Mouse (Mus musculus): Measurements from ENCODE around the gene Ddi2. TPM values are rescaled to one million over a fixed set of nuclear protein-coding genes. Genes with fewer than 3 reads are reported as not detected.

The Ddi2 gene
- polyA plus RNA-seq, 1 experiment from 2014 or later: 24.4 TPM

DNA sequence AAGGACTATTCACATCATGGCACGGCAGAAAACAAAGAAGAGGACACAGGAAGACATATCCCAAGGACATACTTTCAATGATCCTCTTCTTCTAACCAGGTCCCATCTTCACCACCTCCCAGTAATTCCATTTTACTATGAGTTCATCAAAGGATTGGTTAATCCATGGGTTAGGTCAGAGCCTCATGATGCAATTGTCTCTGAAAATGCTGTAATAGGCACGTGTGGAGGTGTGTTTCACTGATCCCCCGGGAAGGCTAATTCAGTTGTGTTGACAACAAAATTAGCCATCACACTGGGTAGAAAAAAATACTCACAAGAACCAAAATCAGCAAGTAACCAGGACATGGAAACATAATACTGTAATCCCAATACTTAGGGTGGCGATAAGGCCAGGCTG is 5.6 kb downstream of the Ddi2 start:
- 85% methylated on average over 4 of the region's 4 CpGs for WGBS
- Histone ChIP-seq H3K4me3 (replicated peaks) (no peak overlapping the region), H3K27ac (no peak overlapping the region), H3K36me3 (peaks cover 5% of the 10 kb centered on the region; the same call in 1 of the 2 replicates), H3K9ac (no peak overlapping the region), H3K4me1 (replicated peaks) (peaks cover 35% of the 10 kb centered on the region), H3K27me3 (replicated peaks) (no peaks in the 10 kb centered on the region), H3K9me3 (no peaks in the 10 kb centered on the region), H3K4me2 (replicated peaks) (no peak overlapping the region)
- ATAC-seq: no peak

DNA sequence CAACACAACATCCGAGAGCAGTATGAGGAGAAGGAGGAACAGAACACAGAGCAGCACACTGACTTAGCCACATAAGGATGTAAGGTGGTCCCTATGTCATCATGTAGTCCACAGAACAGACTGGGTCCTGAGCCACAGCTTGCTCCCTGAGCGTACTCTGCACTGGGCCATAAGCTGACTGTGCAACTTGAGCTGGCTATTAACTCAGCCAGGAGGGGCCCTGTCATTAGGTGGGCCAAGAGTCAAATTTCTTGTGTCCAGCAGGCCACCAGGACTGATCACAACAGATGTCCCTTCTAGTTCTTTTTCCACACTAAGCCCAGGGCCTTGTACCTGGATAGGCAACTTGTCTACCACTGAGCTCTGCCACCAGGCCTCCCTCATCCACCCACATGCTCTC is 8.2 kb downstream of the Ddi2 start:
- 0 out of 2 replicates have a peak, but pooled peaks have one; percentile 39 for ATAC-seq
- no peak overlapping the region for H3K9ac ChIP-seq

DNA sequence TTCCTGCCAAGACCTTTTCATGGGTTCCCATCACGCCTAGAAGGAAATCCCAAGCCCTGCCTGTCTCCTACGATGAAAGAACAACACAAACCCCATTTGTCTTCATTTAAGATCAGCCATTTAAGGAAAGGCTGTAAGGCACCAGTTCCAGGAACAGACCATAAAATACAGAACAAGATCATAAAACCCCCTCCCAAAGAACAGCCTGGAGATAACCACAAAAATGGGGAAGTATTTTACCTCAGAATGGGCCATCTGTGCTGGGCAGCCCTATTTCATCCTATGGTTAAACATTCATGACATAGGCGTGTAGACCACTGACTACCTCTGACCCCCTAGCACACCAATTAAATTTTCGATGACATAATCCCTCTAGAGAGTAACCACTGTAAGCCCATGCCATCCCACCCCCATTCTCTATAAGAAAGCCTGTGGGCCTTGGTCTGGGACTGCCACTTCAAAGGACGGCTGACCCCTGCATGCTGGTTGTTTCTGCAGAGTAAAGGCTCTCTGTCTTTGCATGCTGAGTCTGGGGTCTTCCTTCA is 9.5 kb downstream of the Ddi2 start:
- H3K27me3 ChIP-seq (replicated peaks): no peaks in the 10 kb centered on the region
- H3K9ac ChIP-seq: no peak overlapping the region
- no peak overlapping the region for H3K27ac ChIP-seq
- peaks cover 15% of the 10 kb centered on the region for H3K4me1 ChIP-seq (replicated peaks)
- peaks cover 21% of the 10 kb centered on the region for H3K36me3 ChIP-seq
- no peaks in the 10 kb centered on the region for H3K9me3 ChIP-seq
- H3K4me3 ChIP-seq (replicated peaks): no peak overlapping the region
- no peak; the same call in 1 of the 2 replicates for ATAC-seq
- 43% methylated on average over 5 of the region's 5 CpGs for WGBS
- no peak overlapping the region for H3K4me2 ChIP-seq (replicated peaks)

More for the DNA sequence above, 8.2 kb downstream of the Ddi2 start:
- Histone ChIP-seq H3K4me2 (replicated peaks) (no peak overlapping the region), H3K9me3 (no peaks in the 10 kb centered on the region), H3K4me1 (replicated peaks) (peaks cover 20% of the 10 kb centered on the region), H3K27me3 (replicated peaks) (no peaks in the 10 kb centered on the region), H3K27ac (no peak overlapping the region), H3K36me3 (peaks cover 14% of the 10 kb centered on the region; the same call in 1 of the 2 replicates), H3K4me3 (replicated peaks) (no peak overlapping the region)
- WGBS: 50% methylated on average over 2 of the region's 2 CpGs

DNA sequence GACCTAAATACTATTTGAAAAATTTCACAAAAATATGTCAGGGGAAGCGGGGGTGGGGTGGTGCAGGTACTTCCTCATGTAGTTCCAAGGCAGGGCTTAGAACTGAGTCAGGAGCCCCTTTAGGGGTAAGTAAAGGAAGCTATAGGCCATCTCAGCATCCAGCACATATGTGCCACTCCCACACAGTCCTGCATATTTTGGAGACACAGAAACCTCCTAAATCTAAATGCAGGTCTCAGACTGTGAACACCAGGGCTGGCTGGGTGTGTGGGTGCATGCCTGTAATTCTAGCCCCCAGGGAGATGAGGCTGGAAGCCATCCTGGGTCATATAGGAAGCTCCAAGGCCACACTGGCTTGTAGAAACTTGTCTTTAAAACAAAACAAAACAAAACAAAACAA is 12.0 kb downstream of the Ddi2 start:
- Histone ChIP-seq H3K4me2 (replicated peaks) (no peak overlapping the region), H3K36me3 (peaks cover 41% of the 10 kb centered on the region)
- 96% methylated on average over 1 of the region's 1 CpGs for WGBS

DNA sequence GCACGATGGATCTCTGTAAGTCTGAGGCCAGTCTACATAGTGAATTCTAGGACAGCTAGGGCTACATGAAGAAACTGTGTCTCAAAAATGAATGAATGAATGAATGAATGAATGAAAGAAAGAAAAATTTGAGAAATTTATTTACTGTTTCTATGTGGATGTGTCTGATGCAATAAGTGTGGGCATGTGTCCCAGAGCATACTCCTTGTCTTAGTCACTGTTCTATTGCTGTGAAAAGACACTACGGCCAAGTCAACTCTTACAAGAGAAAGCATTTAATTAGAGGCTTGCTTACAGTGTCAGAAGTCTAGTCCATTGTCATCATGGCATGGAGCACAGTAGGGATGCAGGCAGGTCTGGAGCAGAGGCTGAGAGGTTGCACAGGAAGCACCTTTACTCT is 14.2 kb downstream of the Ddi2 start:
- no peaks in the 10 kb centered on the region for H3K4me1 ChIP-seq (replicated peaks)
- H3K9me3 ChIP-seq: no peaks in the 10 kb centered on the region
- WGBS: 95% methylated on average over 2 of the region's 2 CpGs
- peaks cover 53% of the 10 kb centered on the region for H3K36me3 ChIP-seq
- no peaks in the 10 kb centered on the region for H3K27me3 ChIP-seq (replicated peaks)
- no peak overlapping the region for H3K9ac ChIP-seq
- no peak for ATAC-seq
- H3K4me2 ChIP-seq (replicated peaks): no peak overlapping the region
- no peak overlapping the region for H3K27ac ChIP-seq
- H3K4me3 ChIP-seq (replicated peaks): no peak overlapping the region

More for the DNA sequence above, 12.0 kb downstream of the Ddi2 start:
- peaks cover 15% of the 10 kb centered on the region for H3K4me1 ChIP-seq (replicated peaks)
- no peak overlapping the region; the same call in 1 of the 2 replicates for H3K9ac ChIP-seq
- H3K27me3 ChIP-seq (replicated peaks): no peaks in the 10 kb centered on the region
- H3K9me3 ChIP-seq: no peaks in the 10 kb centered on the region
- no peak for ATAC-seq
- no peak overlapping the region for H3K27ac ChIP-seq
- no peak overlapping the region for H3K4me3 ChIP-seq (replicated peaks)

DNA sequence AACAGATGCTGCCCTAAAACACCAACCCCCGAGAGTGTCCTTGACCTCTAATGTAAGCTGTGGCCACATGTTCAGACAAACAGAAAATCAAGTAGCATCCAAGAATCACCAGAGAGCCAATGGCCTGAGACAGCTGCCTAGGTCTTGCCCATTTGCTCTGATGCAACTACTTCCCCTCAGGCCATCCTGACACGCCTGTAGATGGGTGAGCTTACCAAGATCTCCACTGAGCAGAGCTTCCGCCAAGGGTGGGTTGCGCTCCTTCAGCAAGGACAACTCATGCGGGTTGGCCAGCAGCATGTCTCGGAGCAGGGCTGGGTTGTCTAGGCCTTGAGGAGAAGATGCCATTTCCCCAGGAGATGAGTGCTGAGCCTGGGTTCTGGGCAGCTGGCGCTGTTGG is 15.2 kb downstream of the Ddi2 start:
- H3K9me3 ChIP-seq: no peaks in the 10 kb centered on the region
- peaks cover 54% of the 10 kb centered on the region for H3K36me3 ChIP-seq
- H3K4me2 ChIP-seq (replicated peaks): no peak overlapping the region
- no peak overlapping the region for H3K9ac ChIP-seq
- 89% methylated on average over 7 of the region's 7 CpGs for WGBS
- no peaks in the 10 kb centered on the region for H3K4me1 ChIP-seq (replicated peaks)
- no peak overlapping the region for H3K27ac ChIP-seq
- H3K4me3 ChIP-seq (replicated peaks): no peak overlapping the region
- no peaks in the 10 kb centered on the region for H3K27me3 ChIP-seq (replicated peaks)
- ATAC-seq: no peak

DNA sequence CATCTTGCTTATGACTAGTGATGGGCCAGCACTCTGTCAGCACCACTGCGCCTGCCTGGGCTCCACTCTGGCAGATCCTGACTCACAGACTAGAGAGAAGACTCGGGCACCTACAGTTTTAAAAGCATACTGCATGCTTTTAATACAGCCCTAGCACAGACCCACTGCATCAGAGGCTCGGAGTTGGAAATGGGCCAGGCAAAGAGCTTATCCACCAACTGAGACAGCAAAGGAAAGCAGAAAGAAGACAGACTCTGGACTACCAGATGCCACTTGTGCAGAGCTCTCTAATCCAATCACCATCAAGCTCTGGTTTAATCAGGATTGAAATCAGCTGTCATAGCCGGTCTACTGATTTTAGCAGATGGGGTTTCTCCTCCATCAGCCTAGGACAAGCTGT is 17.9 kb downstream of the Ddi2 start:
- H3K36me3 ChIP-seq: peaks cover 55% of the 10 kb centered on the region
- no peaks in the 10 kb centered on the region for H3K9me3 ChIP-seq
- 80% methylated on average over 4 of the region's 4 CpGs for whole genome bisulfite sequencing
- H3K9ac ChIP-seq: no peak overlapping the region
- no peak overlapping the region for H3K27ac ChIP-seq
- no peak overlapping the region for H3K4me3 ChIP-seq (replicated peaks)
- ATAC-seq: no peak
- H3K4me1 ChIP-seq (replicated peaks): no peaks in the 10 kb centered on the region
- H3K4me2 ChIP-seq (replicated peaks): no peak overlapping the region
- no peaks in the 10 kb centered on the region for H3K27me3 ChIP-seq (replicated peaks)

DNA sequence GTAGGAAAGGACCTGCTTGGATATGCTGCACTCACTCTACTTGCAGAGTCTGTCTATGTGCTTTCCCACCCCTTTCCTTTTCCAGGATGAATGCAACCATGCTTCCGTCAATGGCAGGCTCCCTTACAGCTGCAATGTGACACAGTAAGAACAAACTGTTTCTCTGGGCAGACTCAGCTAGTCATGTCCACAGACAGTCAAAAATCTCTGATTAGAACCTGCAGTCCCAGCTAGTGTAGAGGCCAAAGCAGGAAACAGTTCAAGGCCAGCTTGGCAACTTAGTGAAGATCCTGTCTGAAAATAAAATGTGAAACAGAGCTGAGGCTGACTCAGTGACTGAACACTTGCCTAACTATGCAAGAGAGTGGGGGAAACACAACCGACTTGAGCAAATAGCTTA is 18.6 kb downstream of the Ddi2 start:
- Histone ChIP-seq H3K4me2 (replicated peaks) (no peak overlapping the region), H3K27ac (no peak overlapping the region), H3K9ac (no peak overlapping the region), H3K4me1 (replicated peaks) (no peaks in the 10 kb centered on the region), H3K27me3 (replicated peaks) (no peaks in the 10 kb centered on the region), H3K4me3 (replicated peaks) (no peak overlapping the region), H3K9me3 (no peaks in the 10 kb centered on the region), H3K36me3 (peaks cover 55% of the 10 kb centered on the region)
- 89% methylated on average over 2 of the region's 2 CpGs for WGBS
- ATAC-seq: no peak

DNA sequence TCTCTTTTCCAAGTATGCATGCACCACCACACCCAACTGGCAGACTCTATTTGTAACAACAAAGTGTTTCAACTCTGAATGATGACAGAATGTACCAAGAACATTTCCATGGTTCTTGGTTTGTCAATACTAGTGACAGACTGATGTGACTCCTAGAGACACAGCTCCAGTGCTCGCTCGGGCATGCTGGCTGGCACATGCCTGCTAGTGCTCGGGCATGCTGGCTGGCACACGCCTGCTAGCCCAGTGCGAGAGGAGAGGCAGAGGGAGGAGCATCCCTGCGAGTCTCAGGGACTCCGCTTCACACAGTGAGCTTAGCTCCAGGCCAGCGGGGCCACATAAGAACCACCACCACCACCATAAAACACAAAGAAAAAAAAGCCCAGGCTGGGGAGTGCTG is 28.5 kb downstream of the Ddi2 start:
- 98% methylated on average over 8 of the region's 8 CpGs for WGBS
- Histone ChIP-seq H3K9ac (no peak overlapping the region), H3K36me3 (peaks cover 38% of the 10 kb centered on the region), H3K9me3 (no peaks in the 10 kb centered on the region), H3K4me2 (replicated peaks) (no peak overlapping the region), H3K27me3 (replicated peaks) (no peaks in the 10 kb centered on the region), H3K27ac (no peak overlapping the region), H3K4me1 (replicated peaks) (0 out of 2 replicates have a peak, but pooled peaks cover 4% of the 10 kb centered on the region), H3K4me3 (replicated peaks) (no peak overlapping the region)
- ATAC-seq: no peak

DNA sequence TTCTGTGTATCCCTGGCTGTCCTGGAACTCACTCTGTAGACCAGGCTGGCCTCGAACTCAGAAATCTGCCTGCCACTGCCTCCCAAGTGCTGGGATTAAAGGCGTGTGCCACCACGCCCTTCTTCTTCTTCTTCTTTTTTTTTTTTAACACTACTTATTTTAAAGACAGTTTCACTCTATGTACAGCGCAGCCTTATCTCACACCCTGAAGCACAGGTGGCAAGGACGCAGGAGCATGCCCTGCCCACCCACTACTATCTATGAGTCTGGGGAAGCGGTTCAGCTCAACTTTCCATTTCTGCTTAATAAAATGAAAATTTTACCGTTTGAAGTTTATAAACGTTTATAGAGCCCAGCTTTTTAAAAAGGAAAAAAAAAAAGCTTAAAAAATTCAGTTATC is 34.7 kb downstream of the Ddi2 start:
- Histone ChIP-seq H3K9ac (no peak overlapping the region), H3K36me3 (peaks cover 37% of the 10 kb centered on the region)
- WGBS: 85% methylated on average over 8 of the region's 8 CpGs

DNA sequence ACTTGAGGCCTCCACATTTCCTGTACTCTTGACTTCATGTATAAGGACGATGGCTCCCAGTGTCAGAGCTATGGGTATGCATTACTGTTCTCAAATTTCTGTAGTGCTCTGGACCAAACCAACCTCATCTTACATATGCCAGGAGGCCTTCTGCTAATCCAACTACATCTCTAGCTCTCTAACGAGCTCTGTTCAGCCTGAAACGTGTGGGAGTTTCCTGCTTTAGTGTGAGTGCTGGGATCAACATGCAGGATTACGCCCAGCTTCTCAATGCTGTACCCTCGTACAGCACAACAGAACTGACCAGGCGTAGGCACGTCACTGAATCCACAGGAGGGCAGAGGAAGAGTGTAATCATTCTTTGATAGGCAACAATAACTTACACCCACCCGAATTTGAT is 36.7 kb downstream of the Ddi2 start:
- H3K9ac ChIP-seq: no peak overlapping the region
- 88% methylated on average over 8 of the region's 8 CpGs for WGBS
- H3K27me3 ChIP-seq (replicated peaks): no peaks in the 10 kb centered on the region
- H3K4me2 ChIP-seq (replicated peaks): no peak overlapping the region
- H3K4me3 ChIP-seq (replicated peaks): no peak overlapping the region
- peaks cover 27% of the 10 kb centered on the region for H3K36me3 ChIP-seq
- ATAC-seq: no peak
- H3K4me1 ChIP-seq (replicated peaks): peaks cover 5% of the 10 kb centered on the region
- no peak overlapping the region for H3K27ac ChIP-seq
- H3K9me3 ChIP-seq: no peaks in the 10 kb centered on the region

More for the DNA sequence above, 34.7 kb downstream of the Ddi2 start:
- Histone ChIP-seq H3K4me2 (replicated peaks) (no peak overlapping the region), H3K4me3 (replicated peaks) (no peak overlapping the region), H3K9me3 (no peaks in the 10 kb centered on the region), H3K27ac (no peak overlapping the region), H3K27me3 (replicated peaks) (no peaks in the 10 kb centered on the region), H3K4me1 (replicated peaks) (no peaks in the 10 kb centered on the region)
- ATAC-seq: no peak

DNA sequence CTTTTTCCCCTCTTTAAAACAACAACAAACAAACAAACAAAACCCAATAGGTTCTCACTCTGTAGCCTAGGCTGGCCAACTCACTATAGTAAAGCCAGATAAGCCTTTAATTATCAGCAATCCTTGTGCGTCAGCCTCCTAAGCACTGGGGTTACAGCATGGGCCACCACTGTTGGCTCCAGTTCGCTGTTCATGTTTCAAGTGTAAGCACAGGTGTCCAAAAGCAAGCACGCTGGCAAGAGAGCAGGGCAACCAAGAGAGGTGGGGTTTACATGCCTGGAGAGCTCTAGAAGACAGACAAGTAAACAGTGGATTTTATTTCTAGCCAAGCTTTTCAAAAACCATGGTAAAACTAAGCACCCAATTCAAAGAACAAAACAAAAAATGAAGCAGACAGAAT is 37.1 kb downstream of the Ddi2 start:
- peaks cover 5% of the 10 kb centered on the region for H3K4me1 ChIP-seq (replicated peaks)
- H3K9ac ChIP-seq: no peak overlapping the region
- H3K36me3 ChIP-seq: peaks cover 23% of the 10 kb centered on the region

DNA sequence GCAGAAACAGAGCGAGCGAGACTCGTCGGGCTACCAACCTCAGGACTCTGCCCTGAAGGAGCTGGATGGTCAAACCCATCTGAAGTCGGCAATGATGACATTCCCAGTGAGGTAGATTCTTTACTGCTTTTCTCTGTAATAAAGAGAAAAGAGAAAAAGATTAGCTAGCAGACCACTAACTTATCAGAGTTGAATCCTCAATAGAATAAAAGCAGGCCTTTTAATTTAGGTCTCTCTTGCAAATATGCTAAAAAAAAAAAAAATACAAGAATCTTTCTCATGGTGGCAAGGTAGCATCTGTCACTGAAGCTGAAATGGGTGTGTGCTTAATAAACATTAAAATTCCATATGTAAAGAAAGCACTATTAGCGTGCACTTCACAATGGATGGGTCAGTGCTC is 37.7 kb downstream of the Ddi2 start, which contains the start of gene Rsc1a1:
Gene Rsc1a1 (minus strand): TSS at position 101 of the 400 bp plus-strand sequence.
- Histone ChIP-seq H3K36me3 (peaks cover 23% of the 10 kb centered on the region), H3K9ac (no peak within 1 kb of the TSS), H3K27ac (no peak within 1 kb of the TSS), H3K4me1 (replicated peaks) (peaks cover 5% of the 10 kb centered on the region), H3K4me3 (replicated peaks) (no peak within 1 kb of the TSS), H3K27me3 (replicated peaks) (no peaks in the 10 kb centered on the region), H3K4me2 (replicated peaks) (no peak within 1 kb of the TSS), H3K9me3 (no peaks in the 10 kb centered on the region)
- no peak for ATAC-seq
- WGBS: 94% methylated on average over 6 of the region's 6 CpGs

More for the DNA sequence above, 37.1 kb downstream of the Ddi2 start:
- WGBS: 90% methylated on average over 3 of the region's 3 CpGs
- H3K27ac ChIP-seq: no peak overlapping the region
- H3K4me2 ChIP-seq (replicated peaks): no peak overlapping the region
- ATAC-seq: no peak
- H3K27me3 ChIP-seq (replicated peaks): no peaks in the 10 kb centered on the region
- H3K4me3 ChIP-seq (replicated peaks): no peak overlapping the region
- no peaks in the 10 kb centered on the region for H3K9me3 ChIP-seq

Measured in intestine, embryonic 15.5 days (tissue).